Mouse (Mus musculus) right cerebral cortex, postnatal 36 days (tissue): ENCODE data around the gene Rps6kc1.

ENCODE experiments used
- DNase-seq, 2 experiments: peaks; one replicate each; pipeline ENCODE4 v3.0.0; 2022; ENCODE audit warnings: low spot score in 2 of 2, mixed read lengths in 1 of 2

Gene Rps6kc1

DNA sequence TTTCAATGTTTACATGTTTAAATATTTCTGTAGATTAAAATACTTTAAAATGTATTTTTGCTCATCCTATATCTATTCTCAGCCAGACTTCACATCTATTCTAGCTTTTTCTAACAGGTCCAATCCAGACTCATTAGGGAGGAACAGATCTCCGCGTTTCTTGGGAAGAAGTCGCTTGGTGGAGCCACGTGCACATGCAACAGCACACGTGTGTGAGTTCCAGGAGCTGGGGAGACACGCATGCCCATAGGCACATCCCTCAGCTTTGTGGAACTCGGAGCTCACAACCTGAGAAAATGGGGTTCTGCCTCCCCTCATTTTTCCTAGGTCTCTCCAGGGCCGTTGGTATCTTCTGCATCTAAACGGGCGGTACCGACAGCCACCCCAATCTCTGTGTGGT, 243.7 kb downstream of the Rps6kc1 start:
- no peak for DNase-seq

GRCm38 (mm10) chr1:190667326-190667725, 244.2 kb downstream of the Rps6kc1 start:
- no peak for DNase-seq

DNA sequence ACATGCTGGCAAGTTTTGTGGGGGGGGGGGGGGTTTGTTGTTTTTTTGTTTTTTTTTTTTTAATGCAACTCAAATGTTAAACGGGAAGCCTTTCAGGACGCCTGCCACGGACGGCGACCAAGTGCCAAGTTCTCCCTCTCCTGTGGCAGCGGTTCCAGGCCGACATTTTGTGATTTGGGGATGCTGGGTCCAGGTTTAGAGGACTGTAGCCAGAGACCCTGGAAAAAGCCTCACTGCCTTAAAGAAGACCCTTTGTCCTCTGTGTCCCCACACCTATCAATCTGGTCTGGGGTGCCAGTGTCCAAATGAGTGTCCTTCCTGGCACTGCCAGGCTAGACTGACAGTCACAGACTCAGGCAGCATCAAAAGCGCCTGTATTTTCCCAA, 246.1 kb downstream of the Rps6kc1 start:
- no peak for DNase-seq

GRCm38 (mm10) chr1:190664767-190665489, 246.6 kb downstream of the Rps6kc1 start:
- DNase-seq, result no peak

- no peak for DNase-seq
Observed at GRCm38 (mm10) chr1:190663996-190664395, 247.6 kb downstream of the Rps6kc1 start.

DNA sequence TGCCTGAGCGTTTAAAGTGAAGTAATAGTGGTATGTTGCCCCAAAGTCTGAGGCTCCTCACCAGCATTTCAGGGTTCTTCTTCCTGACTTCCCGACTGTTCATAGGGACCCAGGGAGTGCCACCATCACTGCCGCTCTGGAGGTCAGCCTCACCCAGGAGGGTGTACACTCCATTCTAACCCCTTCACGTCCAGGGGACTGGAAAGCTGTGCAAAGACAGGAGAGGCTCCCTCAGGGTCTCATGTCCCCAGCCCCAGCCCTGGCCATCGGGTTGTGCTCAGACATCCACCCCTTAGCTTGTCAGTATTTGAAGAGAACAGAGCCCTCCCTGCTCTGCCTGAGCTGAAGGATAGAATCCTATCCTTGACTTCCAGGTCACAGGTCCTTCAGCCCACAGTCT, 248.8 kb downstream of the Rps6kc1 start:
- DNase-seq, result no peak

GRCm38 (mm10) chr1:190661764-190662163, 249.8 kb downstream of the Rps6kc1 start:
- no peak for DNase-seq

GRCm38 (mm10) chr1:190661249-190661648, 250.3 kb downstream of the Rps6kc1 start:
- DNase-seq, result no peak

DNA sequence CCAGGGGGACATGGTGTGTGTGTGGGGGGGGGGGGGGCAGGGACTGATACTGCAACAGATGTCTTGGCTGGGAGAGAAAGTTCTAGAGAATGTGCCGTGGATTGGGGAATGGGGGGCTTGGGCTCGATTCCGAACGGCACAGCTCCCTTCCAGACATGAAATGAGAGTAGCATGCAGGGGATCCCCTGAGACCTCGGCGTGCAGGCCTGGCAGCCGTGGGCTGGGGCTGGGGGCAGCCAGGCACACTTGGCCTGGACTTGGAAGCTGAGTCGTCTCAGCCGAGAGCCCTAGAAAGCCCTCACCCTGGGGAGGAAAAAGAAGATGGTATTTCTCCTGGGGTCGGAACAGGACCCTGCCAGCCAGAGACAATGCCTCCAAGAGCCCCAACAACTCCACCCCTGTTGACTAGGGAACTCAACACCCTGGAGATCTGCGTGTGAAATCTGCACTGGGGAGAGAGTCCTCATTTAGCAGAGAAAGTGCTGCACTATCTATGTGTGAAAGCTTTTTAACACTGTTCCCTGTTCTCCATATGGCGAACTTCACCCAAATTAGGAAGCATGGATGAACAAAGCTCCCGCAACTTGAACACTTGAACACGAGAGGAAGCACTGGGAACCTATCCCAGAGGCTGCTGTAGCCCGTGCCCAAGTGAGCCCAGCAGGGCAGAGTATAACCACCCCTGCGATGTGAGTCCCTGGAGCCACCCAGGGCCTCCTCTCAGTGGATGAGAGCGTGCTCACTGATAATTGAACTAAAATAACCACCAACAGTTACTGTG, 251.7 kb downstream of the Rps6kc1 start:
- DNase-seq, result peak; percentile 43 to 73

DNA sequence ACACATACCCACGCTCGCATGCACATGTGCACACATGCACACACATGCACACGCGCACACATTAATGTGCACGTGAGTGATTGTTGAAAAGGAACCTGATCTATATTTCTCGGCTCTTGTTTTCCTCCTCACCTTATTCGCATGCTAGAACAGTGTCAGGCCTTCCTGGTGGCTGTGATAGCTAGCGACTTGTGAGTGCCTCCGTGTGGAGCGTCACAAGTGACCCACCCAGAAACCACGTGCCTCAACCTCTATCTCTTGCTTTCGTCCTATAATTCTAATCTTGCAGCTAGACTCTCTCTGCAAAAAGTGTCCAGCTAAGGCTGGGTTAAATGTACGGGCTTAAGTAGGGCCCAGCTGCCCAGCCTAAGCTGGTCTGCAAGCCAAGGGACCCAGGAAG, 253.3 kb downstream of the Rps6kc1 start:
- DNase-seq, result no peak

- no peak for DNase-seq
Observed at GRCm38 (mm10) chr1:190656089-190656488, 255.5 kb downstream of the Rps6kc1 start.

DNA sequence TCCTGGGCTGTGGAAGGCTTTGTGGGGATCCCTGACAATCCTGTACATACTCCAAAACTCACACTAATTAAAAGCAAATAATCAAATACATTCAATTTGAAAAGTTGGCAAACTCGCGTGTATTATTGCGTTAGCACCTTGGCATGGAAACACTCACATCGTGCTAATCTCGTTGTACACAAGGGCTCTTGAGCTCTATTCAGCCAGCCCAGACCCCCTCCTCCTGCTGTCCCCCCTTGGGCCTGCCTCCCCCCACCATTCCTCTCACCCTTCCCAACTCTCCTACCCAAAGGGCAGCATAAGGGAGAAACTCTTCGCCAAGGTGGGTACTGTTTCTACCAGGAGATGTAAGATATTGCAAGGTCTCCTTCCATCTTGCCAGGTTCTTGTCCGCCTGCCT, 255.9 kb downstream of the Rps6kc1 start:
- DNase-seq, result no peak

DNA sequence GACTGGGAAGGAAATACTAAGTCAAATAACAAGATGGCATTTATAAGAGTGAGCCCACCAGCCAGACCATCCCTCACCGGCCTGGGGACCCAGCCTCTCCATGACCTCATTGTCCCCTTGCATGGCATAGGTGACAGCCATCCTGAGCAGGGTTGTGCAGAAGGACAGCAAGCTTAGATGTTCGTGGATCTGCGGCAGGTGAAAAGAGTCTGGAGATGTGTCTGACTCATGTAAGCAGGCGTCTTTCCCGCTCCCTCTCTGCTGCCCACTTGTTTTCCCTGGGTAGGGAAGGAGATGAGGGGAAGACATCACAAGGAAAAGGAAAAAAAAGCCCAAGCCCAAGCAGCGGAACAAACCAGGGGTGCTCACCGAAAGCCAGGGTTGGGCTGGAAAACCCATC, 256.5 kb downstream of the Rps6kc1 start:
- DNase-seq, result no peak

- DNase-seq, result no peak
Observed at GRCm38 (mm10) chr1:190654694-190655001, 256.9 kb downstream of the Rps6kc1 start.

DNA sequence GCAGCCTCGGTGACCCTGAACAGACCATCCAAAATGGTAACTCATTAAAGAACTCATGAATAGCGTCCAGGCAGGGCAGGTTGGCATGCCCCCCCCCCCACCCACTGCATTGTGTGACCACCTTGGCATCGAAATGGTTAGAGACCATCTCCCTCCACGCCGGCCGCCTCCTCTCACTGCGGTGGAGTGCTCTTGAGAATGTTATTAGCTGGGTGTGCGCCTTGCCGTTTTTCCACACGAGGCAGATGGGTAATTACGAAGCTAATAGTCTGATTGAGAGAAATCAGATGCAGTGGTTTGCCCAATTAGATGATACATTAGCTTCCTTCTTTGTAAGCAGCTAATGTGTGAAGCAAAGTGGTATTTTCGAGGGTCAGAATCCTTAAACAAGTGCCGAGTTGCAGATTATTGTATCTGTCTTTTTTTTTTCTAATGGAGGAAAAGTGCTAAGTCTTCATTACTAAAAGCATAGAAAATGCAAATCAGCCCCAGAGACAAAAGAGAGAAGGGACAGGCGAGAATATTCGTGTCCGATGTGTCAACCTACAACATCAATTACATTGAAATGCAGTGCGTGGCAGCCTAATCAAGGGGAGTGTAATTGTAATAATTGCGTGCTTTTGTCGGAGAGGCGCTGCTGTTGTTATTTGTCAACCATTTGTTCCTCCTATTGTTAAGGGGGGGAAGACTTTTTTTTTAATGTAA, 257.4 kb downstream of the Rps6kc1 start:
- no peak for DNase-seq

- DNase-seq, result no peak
Observed at GRCm38 (mm10) chr1:190653081-190653480, 258.5 kb downstream of the Rps6kc1 start.
